Mouse (Mus musculus): Measurements from ENCODE around the gene Fat4.

- TF ChIP-seq CTCF (conservative IDR thresholded peaks at IDR 0.05; ENCODE audit: low read length), result no peak
- TF ChIP-seq NANOG (IDR thresholded peaks at IDR 0.05; ENCODE audit: borderline replicate concordance, low read length), result no peak
Observed at GRCm38 (mm10) chr3:39048304-39048667, 161.5 kb downstream of the Fat4 start.

All from E14TG2a.4 (cell line).